Mouse (Mus musculus): ENCODE measurements around the gene Olfr837. TPM values are rescaled to one million over a fixed set of nuclear protein-coding genes. Genes with fewer than 3 reads are reported as not detected.
A peak's percentile ranks its signal among the peaks of the same experiment; 100 is the strongest.
"Not testable (repeated sequence)": the region's sequence is repeated elsewhere in the genome, so short reads cannot be mapped to it uniquely, and the experiment has no call there.

The Olfr837 gene
- not detected in 2 replicates for polyA plus RNA-seq (2011; ENCODE audit: insufficient read depth, insufficient read length, low read depth, missing spikeins)

- Histone ChIP-seq H3K36me3 (ENCODE audit: control insufficient read depth, insufficient read depth, low read length, poor library complexity, severe bottlenecking) (no peaks in the 10 kb centered on the region), H3K4me3 (ENCODE audit: low read depth, low read length) (no peak within 1 kb of the TSS)
Observed at GRCm38 (mm10) chr9:19136017-19136416, at the start of gene Olfr837. TSS of gene Olfr837 (plus strand) at chr9:19136317.

GRCm38 (mm10) chr9:19092889-19093753, 43.0 kb upstream of the Olfr837 start:
- H3K27ac ChIP-seq (ENCODE audit: insufficient read depth, low read length): peak overlapping the region; percentile 2; the same call in 1 of the 2 replicates
- not testable (repeated sequence) for H3K36me3 ChIP-seq (ENCODE audit: control insufficient read depth, insufficient read depth, low read length, poor library complexity, severe bottlenecking); H3K4me3 ChIP-seq (ENCODE audit: low read depth, low read length); H3K4me1 ChIP-seq (ENCODE audit: control insufficient read depth, insufficient read depth, low read length); H3K9me3 ChIP-seq (replicated peaks; ENCODE audit: control insufficient read depth, insufficient read depth, low read length, poor library complexity, severe bottlenecking); H3K9ac ChIP-seq (ENCODE audit: low read depth, poor library complexity, severe bottlenecking); H3K27me3 ChIP-seq (ENCODE audit: control insufficient read depth, insufficient read depth, low read length, poor library complexity, severe bottlenecking)
- TF ChIP-seq EP300 (IDR thresholded peaks at IDR 0.05; ENCODE audit: insufficient read depth, low read depth, low read length): peak; percentile 81

More at GRCm38 (mm10) chr9:19136017-19136416, at the start of gene Olfr837:
- H3K27me3 ChIP-seq (ENCODE audit: control insufficient read depth, insufficient read depth, low read length, poor library complexity, severe bottlenecking): no peaks in the 10 kb centered on the region
- no peak within 1 kb of the TSS for H3K9ac ChIP-seq (ENCODE audit: low read depth, poor library complexity, severe bottlenecking)
- H3K27ac ChIP-seq (ENCODE audit: insufficient read depth, low read length): no peak within 1 kb of the TSS
- TF ChIP-seq POLR2A (IDR thresholded peaks at IDR 0.05; ENCODE audit: insufficient read depth, low read length) (no peak), EP300 (IDR thresholded peaks at IDR 0.05; ENCODE audit: insufficient read depth, low read depth, low read length) (no peak), CTCF (IDR thresholded peaks at IDR 0.05; ENCODE audit: low read depth, low read length) (no peak)
- H3K4me1 ChIP-seq (ENCODE audit: control insufficient read depth, insufficient read depth, low read length): no peaks in the 10 kb centered on the region
- H3K9me3 ChIP-seq (replicated peaks; ENCODE audit: control insufficient read depth, insufficient read depth, low read length, poor library complexity, severe bottlenecking): no peaks in the 10 kb centered on the region

DNA sequence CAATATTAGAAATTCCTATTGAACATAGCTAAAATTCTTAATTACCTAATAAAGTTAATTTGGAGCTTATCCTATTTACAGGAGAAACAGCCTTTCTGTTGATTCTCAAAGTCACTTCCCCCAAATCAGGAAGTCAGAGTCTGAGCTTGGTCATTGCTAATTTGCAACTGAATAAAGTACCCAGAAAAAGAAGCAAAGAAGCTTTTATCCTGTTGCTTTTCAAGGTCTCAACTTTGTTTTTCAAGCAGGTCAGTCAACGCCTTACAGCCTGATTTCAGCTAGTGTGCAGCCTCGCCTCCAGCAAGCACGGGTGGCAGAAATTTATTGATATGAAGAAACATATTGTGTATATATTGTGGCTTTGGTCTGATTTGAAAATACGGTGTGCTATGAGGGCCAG, 38.8 kb upstream of the Olfr837 start:
- no peaks in the 10 kb centered on the region for H3K27me3 ChIP-seq (ENCODE audit: control insufficient read depth, insufficient read depth, low read length, poor library complexity, severe bottlenecking)
- H3K9ac ChIP-seq (ENCODE audit: low read depth, poor library complexity, severe bottlenecking): no peak overlapping the region
- no peaks in the 10 kb centered on the region for H3K36me3 ChIP-seq (ENCODE audit: control insufficient read depth, insufficient read depth, low read length, poor library complexity, severe bottlenecking)
- peaks cover 6% of the 10 kb centered on the region; the same call in 1 of the 2 replicates for H3K9me3 ChIP-seq (replicated peaks; ENCODE audit: control insufficient read depth, insufficient read depth, low read length, poor library complexity, severe bottlenecking)
- H3K4me1 ChIP-seq (ENCODE audit: control insufficient read depth, insufficient read depth, low read length): peaks cover 3% of the 10 kb centered on the region
- no peak overlapping the region for H3K4me3 ChIP-seq (ENCODE audit: low read depth, low read length)
- TF ChIP-seq EP300 (IDR thresholded peaks at IDR 0.05; ENCODE audit: insufficient read depth, low read depth, low read length) (no peak), POLR2A (IDR thresholded peaks at IDR 0.05; ENCODE audit: insufficient read depth, low read length) (no peak), CTCF (IDR thresholded peaks at IDR 0.05; ENCODE audit: low read depth, low read length) (no peak)
- no peak overlapping the region for H3K27ac ChIP-seq (ENCODE audit: insufficient read depth, low read length)

GRCm38 (mm10) chr9:19120082-19120481, 16.0 kb upstream of the Olfr837 start, which contains the start of gene Olfr836:
TSS of gene Olfr836 (plus strand) at chr9:19120382.
- no peaks in the 10 kb centered on the region for H3K36me3 ChIP-seq (ENCODE audit: control insufficient read depth, insufficient read depth, low read length, poor library complexity, severe bottlenecking)
- H3K9me3 ChIP-seq (replicated peaks; ENCODE audit: control insufficient read depth, insufficient read depth, low read length, poor library complexity, severe bottlenecking): no peaks in the 10 kb centered on the region
- TF ChIP-seq POLR2A (IDR thresholded peaks at IDR 0.05; ENCODE audit: insufficient read depth, low read length): no peak
- no peak for TF ChIP-seq CTCF (IDR thresholded peaks at IDR 0.05; ENCODE audit: low read depth, low read length)
- TF ChIP-seq EP300 (IDR thresholded peaks at IDR 0.05; ENCODE audit: insufficient read depth, low read depth, low read length): no peak
- H3K27ac ChIP-seq (ENCODE audit: insufficient read depth, low read length): no peak within 1 kb of the TSS
- no peaks in the 10 kb centered on the region for H3K27me3 ChIP-seq (ENCODE audit: control insufficient read depth, insufficient read depth, low read length, poor library complexity, severe bottlenecking)
- no peaks in the 10 kb centered on the region for H3K4me1 ChIP-seq (ENCODE audit: control insufficient read depth, insufficient read depth, low read length)
- H3K4me3 ChIP-seq (ENCODE audit: low read depth, low read length): no peak within 1 kb of the TSS
- no peak within 1 kb of the TSS for H3K9ac ChIP-seq (ENCODE audit: low read depth, poor library complexity, severe bottlenecking)

DNA sequence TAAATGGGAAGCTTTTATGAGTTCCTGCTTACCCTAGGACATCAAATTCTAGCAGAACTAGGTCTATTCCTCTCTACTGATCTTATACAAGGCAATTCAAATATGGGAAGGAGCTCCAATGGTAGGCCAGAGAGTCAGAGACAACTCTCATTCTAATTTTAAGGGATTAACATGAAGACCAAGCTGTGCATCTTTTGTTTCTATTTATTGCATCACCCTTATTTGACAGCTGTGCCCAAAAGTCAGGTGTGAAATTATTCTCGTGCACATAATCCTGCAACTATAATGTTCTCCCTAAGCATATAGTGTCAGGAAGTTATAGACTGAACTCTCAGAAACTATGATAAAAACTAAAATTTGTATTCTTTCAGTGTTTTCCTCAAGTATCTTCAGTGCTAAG, 41.1 kb downstream of the Olfr837 start, which contains the start of gene Olfr839-ps1:
Gene Olfr839-ps1, minus strand, starts transcription at position 101 of the 400 bp plus-strand sequence.
- Histone ChIP-seq H3K9ac (ENCODE audit: low read depth, poor library complexity, severe bottlenecking) (no peak within 1 kb of the TSS), H3K4me3 (ENCODE audit: low read depth, low read length) (no peak within 1 kb of the TSS), H3K36me3 (ENCODE audit: control insufficient read depth, insufficient read depth, low read length, poor library complexity, severe bottlenecking) (no peaks in the 10 kb centered on the region), H3K27ac (ENCODE audit: insufficient read depth, low read length) (no peak within 1 kb of the TSS), H3K9me3 (replicated peaks; ENCODE audit: control insufficient read depth, insufficient read depth, low read length, poor library complexity, severe bottlenecking) (no peaks in the 10 kb centered on the region), H3K27me3 (ENCODE audit: control insufficient read depth, insufficient read depth, low read length, poor library complexity, severe bottlenecking) (no peaks in the 10 kb centered on the region), H3K4me1 (ENCODE audit: control insufficient read depth, insufficient read depth, low read length) (no peaks in the 10 kb centered on the region)
- no peak for TF ChIP-seq EP300 (IDR thresholded peaks at IDR 0.05; ENCODE audit: insufficient read depth, low read depth, low read length)
- TF ChIP-seq POLR2A (IDR thresholded peaks at IDR 0.05; ENCODE audit: insufficient read depth, low read length): no peak
- no peak for TF ChIP-seq CTCF (IDR thresholded peaks at IDR 0.05; ENCODE audit: low read depth, low read length)

Other genes starting within 250 kb of the Olfr837 start
- gene Olfr832, start 199.2 kb upstream of the Olfr837 start, polyA plus RNA-seq (2011; ENCODE audit: insufficient read depth, insufficient read length, low read depth, missing spikeins): not detected in 2 replicates
- gene Olfr834, start 148.3 kb upstream of the Olfr837 start, polyA plus RNA-seq (2011; ENCODE audit: insufficient read depth, insufficient read length, low read depth, missing spikeins): not detected in 2 replicates
- not detected in 2 replicates for gene Olfr835, start 103.6 kb upstream of the Olfr837 start, polyA plus RNA-seq (2011; ENCODE audit: insufficient read depth, insufficient read length, low read depth, missing spikeins)
- gene Olfr836, start 15.9 kb upstream of the Olfr837 start, polyA plus RNA-seq (2011; ENCODE audit: insufficient read depth, insufficient read length, low read depth, missing spikeins): not detected in 2 replicates
- 0.07 TPM in 1 of 2 replicates, not detected in the other for gene Olfr839-ps1, start 41.0 kb downstream of the Olfr837 start, polyA plus RNA-seq (2011; ENCODE audit: insufficient read depth, insufficient read length, low read depth, missing spikeins)
- not detected in 2 replicates for gene Olfr843, start 115.7 kb downstream of the Olfr837 start, polyA plus RNA-seq (2011; ENCODE audit: insufficient read depth, insufficient read length, low read depth, missing spikeins)
- gene Olfr844, start 180.0 kb downstream of the Olfr837 start, polyA plus RNA-seq (2011; ENCODE audit: insufficient read depth, insufficient read length, low read depth, missing spikeins): not detected in 2 replicates
- not detected in 2 replicates for gene Olfr845, start 200.1 kb downstream of the Olfr837 start, polyA plus RNA-seq (2011; ENCODE audit: insufficient read depth, insufficient read length, low read depth, missing spikeins)
- gene Olfr846, start 227.7 kb downstream of the Olfr837 start, polyA plus RNA-seq (2011; ENCODE audit: insufficient read depth, insufficient read length, low read depth, missing spikeins): not detected in 2 replicates
- gene Olfr847, start 242.4 kb downstream of the Olfr837 start, polyA plus RNA-seq (2011; ENCODE audit: insufficient read depth, insufficient read length, low read depth, missing spikeins): not detected in 2 replicates

All from ES-Bruce4 (cell line).